Mouse (Mus musculus) large intestine, adult 2 months (tissue): ENCODE results near the gene Ranbp9. TPM values are rescaled to one million over a fixed set of nuclear protein-coding genes. Genes with fewer than 3 reads are reported as not detected.

Experiments
- DNase-seq: peaks from one replicate; pipeline ENCODE4 v3.0.0-alpha.2; 2012; ENCODE audit warnings: low read depth, low spot score
- WGBS: fragments of 180-500 bp; shearing (Covaris S2); methylation state at CpG from one replicate; pipeline ENCODE4 v1.1.7; 2018; 5-methylcytosine and 5-hydroxymethylcytosine counted together
- polyA plus RNA-seq: library from polyadenylated mRNA; depleted of rRNA; stranded (reverse); fragments of >200 nt; gene quantifications from 2 replicates; pipeline ENCODE4 v1.2.3, GENCODE M21; 2012; rRNA removed

The Ranbp9 gene
- polyA plus RNA-seq = 11.9 TPM in 2 replicates

- WGBS = 1% methylated on average over 120 of the region's 132 CpGs
- DNase-seq = no peak
These were observed at the start of gene Ranbp9 for GRCm38 (mm10) chr13:43480957-43481858. Ranbp9 (minus strand) TSS chr13:43481282.

GRCm38 (mm10) chr13:43530129-43530831 lies 49.2 kb upstream of the Ranbp9 start:
- no peak for DNase-seq
- 62% methylated on average over 14 of the region's 14 CpGs for WGBS

- 65% methylated on average over 5 of the region's 5 CpGs for whole genome bisulfite sequencing
- no peak for DNase-seq
These were observed 45.2 kb upstream of the Ranbp9 start for GRCm38 (mm10) chr13:43526289-43526688.

GRCm38 (mm10) chr13:43525363-43526134 lies 44.5 kb upstream of the Ranbp9 start:
- no peak for DNase-seq
- WGBS = 46% methylated on average over 16 of the region's 16 CpGs

- no peak for DNase-seq
- 44% methylated on average over 16 of the region's 16 CpGs for WGBS
These were observed 43.6 kb upstream of the Ranbp9 start for GRCm38 (mm10) chr13:43524491-43525362.

- DNase-seq = no peak
- WGBS = 56% methylated on average over 7 of the region's 7 CpGs
These were observed 42.9 kb upstream of the Ranbp9 start for GRCm38 (mm10) chr13:43523906-43524480.

- 78% methylated on average over 5 of the region's 5 CpGs for WGBS
- DNase-seq = no peak
These were observed 40.9 kb upstream of the Ranbp9 start for GRCm38 (mm10) chr13:43521940-43522339.

GRCm38 (mm10) chr13:43519251-43519650 lies 38.2 kb upstream of the Ranbp9 start:
- no peak for DNase-seq
- WGBS = 68% methylated on average over 6 of the region's 6 CpGs

- no peak for DNase-seq
- 81% methylated on average over 8 of the region's 8 CpGs for WGBS
These were observed 36.3 kb upstream of the Ranbp9 start for GRCm38 (mm10) chr13:43517371-43517770.

GRCm38 (mm10) chr13:43516931-43517330 lies 35.8 kb upstream of the Ranbp9 start:
- WGBS = 72% methylated on average over 6 of the region's 6 CpGs
- DNase-seq = no peak

- 87% methylated on average over 5 of the region's 5 CpGs for WGBS
- DNase-seq = no peak
These were observed 35.0 kb upstream of the Ranbp9 start for GRCm38 (mm10) chr13:43516119-43516518.

- 63% methylated on average over 8 of the region's 8 CpGs for WGBS
- DNase-seq = no peak
These were observed 33.9 kb upstream of the Ranbp9 start for GRCm38 (mm10) chr13:43514950-43515358.

GRCm38 (mm10) chr13:43512736-43513135 lies 31.7 kb upstream of the Ranbp9 start:
- no peak for DNase-seq
- 94% methylated on average over 3 of the region's 3 CpGs for WGBS

- no peak for DNase-seq
- WGBS = 91% methylated on average over 3 of the region's 3 CpGs
These were observed 24.7 kb upstream of the Ranbp9 start for GRCm38 (mm10) chr13:43505798-43506197.

- DNase-seq = no peak
- 10% methylated on average over 19 of the region's 19 CpGs for WGBS
These were observed 22.3 kb upstream of the Ranbp9 start for GRCm38 (mm10) chr13:43503395-43503850.

- 83% methylated on average over 5 of the region's 5 CpGs for WGBS
These were observed 20.5 kb upstream of the Ranbp9 start for GRCm38 (mm10) chr13:43501601-43502000.

GRCm38 (mm10) chr13:43500483-43500850 lies 19.4 kb upstream of the Ranbp9 start:
- 93% methylated on average over 4 of the region's 4 CpGs for WGBS
- no peak for DNase-seq

More at GRCm38 (mm10) chr13:43501601-43502000, 20.5 kb upstream of the Ranbp9 start:
- no peak for DNase-seq

GRCm38 (mm10) chr13:43499731-43500482 lies 18.8 kb upstream of the Ranbp9 start:
- DNase-seq = no peak

More at GRCm38 (mm10) chr13:43499731-43500482, 18.8 kb upstream of the Ranbp9 start:
- 71% methylated on average over 7 of the region's 7 CpGs for WGBS
